Mouse (Mus musculus) midbrain, embryonic 15.5 days (tissue): ENCODE data around the gene Rapgef6. TPM values are rescaled to one million over a fixed set of nuclear protein-coding genes. Genes with fewer than 3 reads are reported as not detected.
A peak's percentile ranks its signal among the peaks of the same experiment; 100 is the strongest.

Experiments used
- ATAC-seq: fragments of 200-750 bp; cut with Nextera tagmentation; replicated peaks from 2 replicates; pipeline ENCODE4 v1.8.0; 2017; ENCODE audit warnings: moderate TSS enrichment
- H3K27ac ChIP-seq: fragments of 300-500 bp; sonication (generic); 2 replicates; pipeline ENCODE4 v1.5.1; 2015; ENCODE audit warnings: mild to moderate bottlenecking, inconsistent platforms
- H3K27me3 ChIP-seq: fragments of 300-500 bp; sonication (generic); replicated peaks from 2 replicates; pipeline ENCODE4 v1.6.1; 2015; ENCODE audit warnings: inconsistent platforms
- H3K36me3 ChIP-seq: fragments of 300-500 bp; sonication (generic); replicated peaks from 2 replicates; pipeline ENCODE4 v1.6.1; 2015; ENCODE audit warnings: inconsistent platforms
- H3K4me1 ChIP-seq: fragments of 300-500 bp; sonication (generic); 2 replicates; pipeline ENCODE4 v1.6.1; 2015; ENCODE audit warnings: inconsistent platforms
- H3K4me2 ChIP-seq: fragments of 300-500 bp; sonication (generic); 2 replicates; pipeline ENCODE4 v1.6.1; 2015; ENCODE audit warnings: inconsistent platforms, mild to moderate bottlenecking, moderate library complexity
- H3K4me3 ChIP-seq: fragments of 300-500 bp; sonication (generic); 2 replicates; pipeline ENCODE4 v1.5.1; 2015; ENCODE audit warnings: mild to moderate bottlenecking, inconsistent platforms
- H3K9ac ChIP-seq: fragments of 300-500 bp; sonication (generic); 2 replicates; pipeline ENCODE4 v1.6.1; 2015; ENCODE audit warnings: mild to moderate bottlenecking, inconsistent platforms
- H3K9me3 ChIP-seq: fragments of 300-500 bp; sonication (generic); 2 replicates; pipeline ENCODE4 v1.6.1; 2016; ENCODE audit warnings: inconsistent platforms
- WGBS: fragments of 180-500 bp; shearing (Covaris S2); methylation state at CpG from one replicate; pipeline ENCODE4 v1.1.7; 2015; ENCODE audit warnings: mixed read lengths; 5-methylcytosine and 5-hydroxymethylcytosine counted together
- polyA plus RNA-seq: library from polyadenylated mRNA; unstranded; fragments of >200 nt; fragmentation: Nextera tagmentation; extraction: Ambion mirVana; gene quantifications from 2 replicates; pipeline ENCODE4 v1.2.1, GENCODE M21; 2015

Rapgef6 gene
- polyA plus RNA-seq, 1 experiment from 2014 or later = 42.7 TPM

DNA sequence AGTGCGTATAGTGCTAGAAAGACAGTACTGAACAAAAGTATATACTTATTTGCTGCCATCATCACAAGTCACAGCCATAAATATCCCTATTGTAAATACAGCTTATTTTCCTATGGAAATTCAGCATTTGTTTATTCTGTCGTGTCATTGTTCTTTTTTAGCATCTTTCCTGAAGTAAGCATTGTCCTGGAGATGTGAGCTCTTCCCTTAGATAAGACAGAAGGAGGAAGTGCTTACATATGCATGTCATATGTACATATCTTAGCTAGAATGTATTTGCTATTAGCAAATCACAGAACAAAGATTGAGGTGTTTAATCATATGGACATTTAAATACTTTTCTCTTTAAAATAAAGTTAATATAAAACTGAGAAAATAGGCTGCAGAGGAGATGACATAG is 132.8 kb downstream of the Rapgef6 start:
- H3K4me2 ChIP-seq = no peak overlapping the region
- no peak overlapping the region for H3K27ac ChIP-seq
- no peak for ATAC-seq
- H3K4me3 ChIP-seq = no peak overlapping the region
- H3K27me3 ChIP-seq = no peaks in the 10 kb centered on the region
- H3K36me3 ChIP-seq = peaks cover 10% of the 10 kb centered on the region; the same call in 1 of the 2 replicates
- H3K9ac ChIP-seq = no peak overlapping the region
- H3K4me1 ChIP-seq = no peaks in the 10 kb centered on the region
- H3K9me3 ChIP-seq = no peaks in the 10 kb centered on the region
- WGBS = 94% methylated on average over 2 of the region's 2 CpGs

DNA sequence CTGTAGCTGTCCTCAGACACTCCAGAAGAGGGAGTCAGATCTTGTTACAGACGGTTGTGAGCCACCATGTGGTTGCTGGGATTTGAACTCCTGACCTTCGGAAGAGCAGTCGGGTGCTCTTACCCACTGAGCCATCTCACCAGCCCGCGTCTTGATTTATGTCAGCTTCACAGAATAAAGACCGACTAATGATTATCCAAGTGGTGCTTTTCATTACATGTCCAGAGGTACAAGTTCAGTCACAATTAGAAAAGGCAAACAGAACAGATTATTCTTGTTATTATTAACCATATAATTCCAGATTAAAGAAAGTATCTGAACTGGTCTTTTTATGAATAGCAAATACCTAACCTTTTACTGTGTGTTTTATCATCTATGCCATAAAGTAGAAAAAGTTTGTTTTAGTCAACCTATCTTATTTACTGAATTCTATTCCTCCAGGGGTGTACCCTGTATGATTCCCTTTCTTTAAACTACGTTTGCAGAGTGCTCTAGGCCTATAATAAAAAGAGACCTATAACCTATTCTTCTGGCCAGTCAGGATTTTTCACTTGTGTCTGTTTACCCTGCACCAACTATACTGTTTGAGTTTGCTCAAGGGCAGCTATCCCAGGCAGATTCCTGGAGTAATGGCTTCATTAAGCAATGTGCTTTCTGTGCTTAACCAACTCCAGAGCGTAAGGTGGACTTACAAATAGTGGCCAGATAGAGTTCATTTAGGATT is 151.1 kb downstream of the Rapgef6 start:
- no peak overlapping the region for H3K27ac ChIP-seq
- no peak for ATAC-seq
- no peaks in the 10 kb centered on the region for H3K4me1 ChIP-seq
- H3K27me3 ChIP-seq = no peaks in the 10 kb centered on the region
- H3K36me3 ChIP-seq = peaks cover 8% of the 10 kb centered on the region; the same call in 1 of the 2 replicates
- no peaks in the 10 kb centered on the region for H3K9me3 ChIP-seq
- H3K4me3 ChIP-seq = no peak overlapping the region
- no peak overlapping the region for H3K4me2 ChIP-seq
- H3K9ac ChIP-seq = no peak overlapping the region
- 82% methylated on average over 8 of the region's 8 CpGs for WGBS

DNA sequence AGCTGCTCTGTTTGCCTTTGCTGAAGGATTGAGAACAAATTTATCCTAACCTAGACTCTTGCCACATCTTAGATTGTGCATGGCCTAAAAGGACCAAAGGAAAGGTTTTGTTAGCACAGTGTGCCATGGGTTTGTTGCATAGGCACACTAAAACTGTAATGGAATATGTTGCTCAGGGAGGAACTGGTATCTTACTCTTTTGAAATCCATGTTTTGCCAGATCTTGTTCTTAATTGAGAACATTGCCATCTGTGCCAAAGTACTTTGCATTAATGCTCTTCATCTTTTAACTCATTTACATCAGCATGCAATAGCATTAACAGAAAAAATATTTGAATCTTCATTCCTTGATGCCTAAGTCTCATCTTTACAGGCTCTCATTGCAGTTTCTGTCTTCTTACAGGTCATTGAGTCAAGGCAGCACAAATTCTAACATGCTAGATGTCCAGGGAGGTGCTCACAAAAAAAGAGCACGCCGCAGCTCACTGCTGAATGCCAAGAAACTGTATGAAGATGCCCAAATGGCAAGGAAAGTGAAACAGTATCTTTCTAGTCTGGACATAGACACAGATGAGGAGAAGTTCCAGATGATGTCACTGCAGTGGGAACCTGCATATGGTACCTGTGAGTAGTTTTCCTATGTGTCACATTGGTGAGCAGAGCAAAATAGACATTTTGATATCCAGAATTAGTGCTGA is 153.3 kb downstream of the Rapgef6 start:
- H3K27ac ChIP-seq = no peak overlapping the region
- H3K4me3 ChIP-seq = no peak overlapping the region
- H3K9me3 ChIP-seq = no peaks in the 10 kb centered on the region
- 94% methylated on average over 2 of the region's 2 CpGs for WGBS
- H3K4me2 ChIP-seq = no peak overlapping the region
- H3K9ac ChIP-seq = no peak overlapping the region
- no peak for ATAC-seq
- H3K27me3 ChIP-seq = no peaks in the 10 kb centered on the region
- peaks cover 25% of the 10 kb centered on the region for H3K36me3 ChIP-seq
- no peaks in the 10 kb centered on the region for H3K4me1 ChIP-seq

DNA sequence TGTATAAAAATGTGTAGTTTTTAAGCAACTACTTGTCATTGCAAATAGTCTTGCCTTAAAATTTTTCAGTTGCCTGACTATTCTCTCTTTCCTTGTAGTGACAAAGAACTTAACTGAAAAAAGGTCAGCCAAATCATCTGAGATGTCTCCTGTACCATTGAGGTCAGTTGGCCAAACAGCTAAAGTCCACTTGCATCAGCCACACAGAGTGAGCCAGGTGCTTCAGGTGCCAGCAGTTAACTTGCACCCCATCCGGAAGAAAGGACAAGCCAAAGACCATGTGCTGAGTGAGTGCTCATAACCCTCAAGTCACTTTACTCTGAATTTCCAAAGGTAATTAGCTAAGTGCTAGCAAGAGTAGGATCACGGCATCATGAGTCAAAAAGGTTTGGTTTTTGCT is 156.5 kb downstream of the Rapgef6 start:
- H3K27me3 ChIP-seq = no peaks in the 10 kb centered on the region
- H3K27ac ChIP-seq = no peak overlapping the region
- H3K4me3 ChIP-seq = no peak overlapping the region
- ATAC-seq = no peak
- no peak overlapping the region for H3K9ac ChIP-seq
- H3K4me2 ChIP-seq = no peak overlapping the region
- no peaks in the 10 kb centered on the region for H3K4me1 ChIP-seq
- peaks cover 43% of the 10 kb centered on the region for H3K36me3 ChIP-seq
- no peaks in the 10 kb centered on the region for H3K9me3 ChIP-seq
- WGBS = 93% methylated on average over 2 of the region's 2 CpGs

DNA sequence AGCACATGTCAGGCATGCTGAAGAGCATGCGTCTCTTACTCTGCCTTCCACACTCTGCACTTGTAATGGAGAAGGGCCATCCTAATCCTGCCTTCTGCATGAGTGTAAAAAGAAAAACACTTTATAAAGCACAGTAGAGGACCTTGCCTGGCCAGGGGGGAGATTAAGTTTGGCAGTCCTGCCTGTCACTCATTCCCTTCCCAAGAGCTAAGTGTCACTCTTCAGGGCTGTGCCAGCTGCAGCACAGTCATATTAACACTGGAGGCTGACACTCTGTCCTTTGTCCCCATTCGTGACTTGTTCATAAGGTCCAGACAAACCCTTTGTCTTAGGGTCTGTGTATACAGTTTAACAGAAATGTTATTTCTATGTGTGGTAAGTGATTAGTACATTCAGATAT is 162.2 kb downstream of the Rapgef6 start:
- WGBS = 61% methylated on average over 2 of the region's 2 CpGs
- Histone ChIP-seq H3K9me3 (no peaks in the 10 kb centered on the region), H3K9ac (no peak overlapping the region), H3K27me3 (no peaks in the 10 kb centered on the region), H3K4me2 (no peak overlapping the region), H3K4me3 (no peak overlapping the region), H3K36me3 (peaks cover 34% of the 10 kb centered on the region), H3K27ac (0 out of 2 replicates have a peak overlapping the region, but pooled peaks have one; percentile 17), H3K4me1 (no peaks in the 10 kb centered on the region)
- ATAC-seq = no peak

DNA sequence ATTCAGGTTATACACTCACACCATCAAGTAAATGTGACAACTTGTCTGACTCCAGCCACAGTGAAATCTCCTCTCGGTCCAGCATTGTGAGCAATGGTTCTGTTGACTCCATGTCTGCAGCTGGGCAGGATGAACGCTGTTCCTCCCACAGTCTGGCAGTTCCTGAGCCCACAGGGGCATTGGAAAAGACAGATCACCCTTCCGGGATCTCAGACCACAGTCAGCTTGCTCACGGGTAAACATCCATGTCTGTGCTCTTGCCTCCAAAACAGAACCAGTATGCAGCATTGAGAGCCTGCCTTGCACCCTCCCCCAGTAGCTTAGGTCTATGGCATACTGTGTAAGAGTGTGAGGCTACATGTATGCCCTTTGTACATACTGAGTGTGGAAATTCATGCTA is 167.5 kb downstream of the Rapgef6 start:
- no peak overlapping the region for H3K4me2 ChIP-seq
- no peaks in the 10 kb centered on the region for H3K27me3 ChIP-seq
- H3K27ac ChIP-seq = no peak overlapping the region
- 93% methylated on average over 4 of the region's 4 CpGs for WGBS
- H3K4me1 ChIP-seq = no peaks in the 10 kb centered on the region
- no peaks in the 10 kb centered on the region for H3K9me3 ChIP-seq
- no peak overlapping the region for H3K4me3 ChIP-seq
- no peak overlapping the region for H3K9ac ChIP-seq
- ATAC-seq = no peak
- peaks cover 18% of the 10 kb centered on the region for H3K36me3 ChIP-seq

DNA sequence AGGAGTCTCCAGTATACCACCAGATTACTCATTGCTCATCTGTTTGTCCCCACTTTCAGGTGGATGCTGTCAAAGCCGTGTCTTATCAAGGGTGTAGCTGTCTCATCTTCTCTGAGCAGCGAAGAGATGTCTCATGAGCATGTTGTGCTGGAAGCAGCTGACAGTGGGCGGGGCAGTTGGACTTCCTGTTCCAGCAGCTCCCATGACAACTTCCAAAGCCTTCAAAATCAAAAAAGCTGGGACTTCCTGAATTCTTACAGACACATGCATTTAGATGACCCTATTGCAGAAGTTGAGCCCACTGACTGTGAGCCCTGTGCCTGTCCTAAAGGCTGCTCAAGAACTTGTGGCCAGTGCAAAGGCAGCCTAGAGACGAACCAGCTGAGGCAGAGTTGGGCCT is 168.5 kb downstream of the Rapgef6 start:
- no peak overlapping the region for H3K4me2 ChIP-seq
- H3K9ac ChIP-seq = no peak overlapping the region
- 92% methylated on average over 4 of the region's 4 CpGs for WGBS
- no peaks in the 10 kb centered on the region for H3K4me1 ChIP-seq
- no peaks in the 10 kb centered on the region for H3K9me3 ChIP-seq
- H3K27me3 ChIP-seq = no peaks in the 10 kb centered on the region
- H3K27ac ChIP-seq = no peak overlapping the region
- H3K36me3 ChIP-seq = peaks cover 13% of the 10 kb centered on the region
- no peak for ATAC-seq
- H3K4me3 ChIP-seq = no peak overlapping the region

DNA sequence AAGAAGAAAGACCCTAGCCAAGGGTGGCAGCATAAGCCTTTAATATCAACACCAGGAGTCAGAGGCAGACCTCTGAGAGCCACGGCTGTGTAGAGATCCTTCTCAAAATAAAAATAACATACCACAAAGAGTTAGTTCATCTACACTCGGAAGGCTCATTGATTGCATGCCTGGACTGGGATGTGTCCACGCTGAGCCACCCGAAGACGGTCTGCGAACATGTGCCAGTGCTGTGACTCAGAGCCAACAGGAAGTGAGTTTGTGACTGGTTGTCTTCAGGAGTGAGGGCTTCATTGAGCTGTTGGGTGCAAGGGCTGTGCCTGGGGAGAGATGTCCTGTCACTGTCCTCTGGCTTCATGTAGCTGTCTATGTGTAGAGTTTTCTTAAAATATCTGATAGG is 171.0 kb downstream of the Rapgef6 start:
- no peak overlapping the region for H3K27ac ChIP-seq
- no peak for ATAC-seq
- no peaks in the 10 kb centered on the region for H3K4me1 ChIP-seq
- no peak overlapping the region for H3K9ac ChIP-seq
- 90% methylated on average over 6 of the region's 6 CpGs for WGBS
- H3K36me3 ChIP-seq = peaks cover 17% of the 10 kb centered on the region
- H3K9me3 ChIP-seq = no peaks in the 10 kb centered on the region
- no peaks in the 10 kb centered on the region for H3K27me3 ChIP-seq
- no peak overlapping the region for H3K4me2 ChIP-seq
- H3K4me3 ChIP-seq = no peak overlapping the region

DNA sequence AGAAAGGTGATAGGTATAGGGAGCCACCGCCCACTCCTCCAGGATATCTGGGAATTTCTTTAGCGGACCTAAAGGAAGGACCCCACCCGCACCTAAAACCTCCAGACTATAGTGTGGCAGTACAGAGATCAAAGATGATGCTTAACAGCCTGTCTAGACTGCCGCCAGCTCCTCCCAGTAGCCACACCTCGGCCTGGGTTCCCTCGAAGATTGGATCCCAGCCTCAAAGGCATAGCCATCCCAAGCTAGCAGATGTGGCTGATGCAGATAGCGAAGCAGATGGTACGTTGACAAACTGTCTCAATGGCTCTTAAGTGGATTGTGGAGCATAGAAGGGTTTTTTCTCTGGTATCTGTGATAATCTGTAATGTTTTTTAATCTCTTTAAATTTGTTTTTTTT is 171.6 kb downstream of the Rapgef6 start:
- ATAC-seq = no peak
- Histone ChIP-seq H3K4me2 (no peak overlapping the region), H3K4me1 (no peaks in the 10 kb centered on the region), H3K9ac (no peak overlapping the region), H3K4me3 (no peak overlapping the region), H3K27me3 (no peaks in the 10 kb centered on the region), H3K36me3 (peaks cover 17% of the 10 kb centered on the region), H3K27ac (no peak overlapping the region), H3K9me3 (no peaks in the 10 kb centered on the region)
- WGBS = 80% methylated on average over 8 of the region's 8 CpGs

DNA sequence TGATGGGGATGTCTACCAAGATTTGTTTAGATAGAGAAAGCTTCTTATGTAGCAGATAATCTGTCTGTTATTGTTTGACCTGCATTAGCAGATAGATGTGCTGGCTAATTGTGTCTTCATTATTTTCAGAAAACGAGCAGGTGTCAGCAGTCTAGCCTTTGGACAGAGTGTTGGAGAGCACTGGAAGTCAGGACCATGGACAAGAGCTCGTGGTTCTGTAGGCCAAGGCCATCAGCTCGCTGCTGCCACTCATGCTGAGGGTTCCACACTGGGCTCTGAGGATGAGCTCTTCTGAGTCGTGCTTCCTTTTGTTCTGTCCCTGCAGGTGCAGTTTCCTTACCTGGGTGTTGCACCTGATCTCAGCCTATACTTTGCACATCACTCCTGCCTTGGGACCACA is 173.3 kb downstream of the Rapgef6 start:
- ATAC-seq = no peak
- Histone ChIP-seq H3K4me1 (no peaks in the 10 kb centered on the region), H3K4me3 (no peak overlapping the region), H3K27ac (no peak overlapping the region), H3K27me3 (no peaks in the 10 kb centered on the region), H3K4me2 (no peak overlapping the region), H3K9ac (no peak overlapping the region), H3K36me3 (peaks cover 12% of the 10 kb centered on the region), H3K9me3 (no peaks in the 10 kb centered on the region)
- WGBS = 78% methylated on average over 4 of the region's 4 CpGs

DNA sequence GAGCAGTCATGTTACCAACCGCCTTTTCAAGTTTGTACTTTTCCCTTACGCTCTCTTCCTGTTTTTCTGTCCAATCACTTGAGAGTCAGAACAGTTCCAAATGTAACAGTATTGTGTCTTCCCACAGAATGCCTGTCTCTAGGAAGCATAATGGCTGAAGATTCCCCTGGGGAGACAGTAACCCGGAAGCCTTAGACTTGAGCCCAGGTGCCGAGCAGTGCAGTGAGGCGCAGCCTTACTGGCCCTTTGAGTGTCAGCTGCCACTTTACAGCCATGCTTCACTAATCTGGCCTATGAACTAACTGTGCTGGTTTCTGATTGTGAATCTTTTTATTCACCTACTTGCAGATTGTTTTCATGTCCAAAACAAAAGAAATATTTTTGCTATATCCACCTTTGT is 175.0 kb downstream of the Rapgef6 start:
- Histone ChIP-seq H3K4me1 (no peaks in the 10 kb centered on the region), H3K9ac (no peak overlapping the region), H3K9me3 (no peaks in the 10 kb centered on the region), H3K4me2 (no peak overlapping the region), H3K27ac (no peak overlapping the region), H3K27me3 (no peaks in the 10 kb centered on the region), H3K4me3 (no peak overlapping the region), H3K36me3 (peaks cover 7% of the 10 kb centered on the region; the same call in 1 of the 2 replicates)
- no peak for ATAC-seq
- WGBS = 79% methylated on average over 5 of the region's 5 CpGs

DNA sequence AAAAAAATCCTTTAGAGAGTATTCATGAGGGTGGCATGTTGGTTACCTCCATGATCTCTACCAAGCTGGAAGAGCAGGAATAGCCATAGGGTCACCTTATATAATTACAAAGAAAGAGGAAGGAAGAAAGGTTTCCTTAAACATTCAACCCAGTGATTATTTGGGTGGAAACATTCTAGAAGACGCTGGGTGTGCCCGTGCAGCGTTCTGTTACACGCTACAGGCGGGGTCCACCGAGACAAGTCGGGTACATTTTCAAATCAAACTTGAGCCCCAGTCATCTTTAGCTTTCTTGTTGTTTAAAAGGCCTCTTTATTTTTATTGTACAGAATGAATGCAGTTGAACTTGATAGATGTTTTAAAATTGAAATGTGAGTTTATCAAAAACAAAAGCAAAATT is 176.0 kb downstream of the Rapgef6 start:
- Histone ChIP-seq H3K4me1 (no peaks in the 10 kb centered on the region), H3K27me3 (no peaks in the 10 kb centered on the region), H3K27ac (no peak overlapping the region), H3K4me2 (no peak overlapping the region), H3K4me3 (no peak overlapping the region), H3K36me3 (peaks cover 7% of the 10 kb centered on the region; the same call in 1 of the 2 replicates), H3K9me3 (no peaks in the 10 kb centered on the region), H3K9ac (no peak overlapping the region)
- ATAC-seq = no peak
- WGBS = 94% methylated on average over 7 of the region's 7 CpGs

DNA sequence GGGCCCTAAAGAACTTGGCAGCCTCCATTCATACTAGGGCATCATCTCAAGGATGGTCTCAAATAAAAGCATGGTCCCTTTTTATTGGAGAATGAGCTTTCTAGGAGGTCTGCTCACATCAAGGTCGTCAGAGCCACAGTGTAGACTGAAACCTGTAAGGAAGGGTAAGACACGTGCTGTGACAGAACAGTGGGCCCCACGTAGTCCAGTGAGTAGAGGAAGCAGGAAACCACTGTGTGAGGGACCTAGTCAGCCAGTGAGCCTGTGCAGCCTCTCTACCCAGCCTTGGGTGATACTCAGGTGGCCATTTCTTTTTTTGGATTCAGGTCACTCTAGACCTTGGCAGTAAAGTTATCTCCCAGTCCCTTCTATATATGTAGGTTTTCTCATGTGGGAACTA is 177.3 kb downstream of the Rapgef6 start:
- H3K4me1 ChIP-seq = no peaks in the 10 kb centered on the region
- no peak overlapping the region for H3K4me2 ChIP-seq
- 77% methylated on average over 3 of the region's 3 CpGs for WGBS
- no peaks in the 10 kb centered on the region for H3K27me3 ChIP-seq
- H3K9ac ChIP-seq = no peak overlapping the region
- no peaks in the 10 kb centered on the region for H3K9me3 ChIP-seq
- peaks cover 4% of the 10 kb centered on the region; the same call in 1 of the 2 replicates for H3K36me3 ChIP-seq
- ATAC-seq = no peak
- no peak overlapping the region for H3K4me3 ChIP-seq
- H3K27ac ChIP-seq = no peak overlapping the region
